Mouse (Mus musculus) gastrocnemius, adult 8-10 months (tissue): Measurements from ENCODE around the gene Flnc. TPM values are rescaled to one million over a fixed set of nuclear protein-coding genes. Genes with fewer than 3 reads are reported as not detected.

Experiments used
- DNase-seq, 2 experiments: peaks; one replicate each; pipeline ENCODE4 v3.0.0; 2022; ENCODE audit warnings: low spot score in 2 of 2
- microRNA-seq: library from miRNA; unstranded; fragments of <30 nt; microRNA quantifications from one replicate; pipeline ENCODE4 v1.2.0, GENCODE M21; 2022
- total RNA-seq, 4 experiments: library from RNA; stranded (reverse); gene quantifications; 2 replicates each; pipeline ENCODE4 v1.2.4; 2022

The Flnc gene
- total RNA-seq, 4 experiments from 2014 or later = 357 to 417 (median 381) TPM

- DNase-seq = no peak
These were observed 49.6 kb downstream of the Flnc start for GRCm38 (mm10) chr6:29482691-29483090.

GRCm38 (mm10) chr6:29484716-29485559 is 51.9 kb downstream of the Flnc start:
- DNase-seq = peak; percentile 31 to 38

- DNase-seq = no peak
These were observed 52.9 kb downstream of the Flnc start for GRCm38 (mm10) chr6:29485951-29486350.

GRCm38 (mm10) chr6:29494101-29494500 is 61.0 kb downstream of the Flnc start:
- peak in 1 of 2 experiments; percentile 40 for DNase-seq

GRCm38 (mm10) chr6:29496270-29496669 is 63.2 kb downstream of the Flnc start:
- DNase-seq = no peak

GRCm38 (mm10) chr6:29497791-29498190 is 64.7 kb downstream of the Flnc start:
- DNase-seq = no peak

GRCm38 (mm10) chr6:29500177-29500576 is 67.1 kb downstream of the Flnc start:
- DNase-seq = no peak

GRCm38 (mm10) chr6:29500810-29501209 is 67.8 kb downstream of the Flnc start:
- no peak for DNase-seq

- no peak for DNase-seq
These were observed 68.5 kb downstream of the Flnc start for GRCm38 (mm10) chr6:29501599-29501998.

- no peak for DNase-seq
These were observed 72.4 kb downstream of the Flnc start for GRCm38 (mm10) chr6:29505493-29505892.

GRCm38 (mm10) chr6:29506834-29507233 is 73.8 kb downstream of the Flnc start:
- DNase-seq = no peak

- no peak for DNase-seq
These were observed 74.6 kb downstream of the Flnc start, which contains the start of gene Kcp for GRCm38 (mm10) chr6:29507447-29508309. TSS of gene Kcp (minus strand) at chr6:29507952.

- peak in 1 of 2 experiments; percentile 40 for DNase-seq
These were observed 76.0 kb downstream of the Flnc start for GRCm38 (mm10) chr6:29509086-29509485.

Small RNA genes lying within 50 kb of the gene (microRNA-seq; reads per million reads assigned to microRNA genes)
- not detected for gene Gm26220
- not detected for gene Gm44354

Other genes with a start within 250 kb of the Flnc start
- gene Impdh1, start 216.9 kb upstream of the Flnc start, total RNA-seq = 10 to 100 TPM in 3 of 4 experiments, 1 to 10 TPM in 1; 9.7 to 13.5 (median 10.9) TPM
- gene Hilpda, start 160.8 kb upstream of the Flnc start, total RNA-seq = 1 to 10 TPM; 2.8 to 3.9 (median 3.3) TPM
- not detected for gene Fam71f2, start 153.7 kb upstream of the Flnc start, total RNA-seq
- not detected for gene Fam71f1, start 114.1 kb upstream of the Flnc start, total RNA-seq
- 10 to 100 TPM; 66.3 to 77.3 (median 75.0) TPM for gene Calu, start 85.2 kb upstream of the Flnc start, total RNA-seq
- under 1 TPM in 3 of 4 experiments, not detected in 1; 0.24 to 0.43 (median 0.31) TPM for gene Opn1sw, start 44.8 kb upstream of the Flnc start, total RNA-seq
- 10 to 100 TPM in 2 of 4 experiments, 1 to 10 TPM in 2; 9.0 to 12.0 (median 10.2) TPM for gene Ccdc136, start 36.9 kb upstream of the Flnc start, total RNA-seq
- gene Atp6v1f, start 34.5 kb downstream of the Flnc start, total RNA-seq = 100 to 1,000 TPM; 116 to 127 (median 122) TPM
- not detected for gene Atp6v1fnb, start 38.2 kb downstream of the Flnc start, total RNA-seq
- gene Kcp, start 74.7 kb downstream of the Flnc start, total RNA-seq = 1 to 10 TPM; 2.2 to 6.0 (median 4.4) TPM
- gene Irf5, start 93.4 kb downstream of the Flnc start, total RNA-seq = 1 to 10 TPM; 1.0 to 3.1 (median 1.7) TPM
- 10 to 100 TPM; 32.7 to 36.9 (median 35.4) TPM for gene Tnpo3, start 176.6 kb downstream of the Flnc start, total RNA-seq